Mouse (Mus musculus): ENCODE data around the gene Anapc2. TPM values are rescaled to one million over a fixed set of nuclear protein-coding genes. Genes with fewer than 3 reads are reported as not detected.

The Anapc2 gene
- polyA plus RNA-seq, 1 experiment from 2014 or later, result 116 TPM

DNA sequence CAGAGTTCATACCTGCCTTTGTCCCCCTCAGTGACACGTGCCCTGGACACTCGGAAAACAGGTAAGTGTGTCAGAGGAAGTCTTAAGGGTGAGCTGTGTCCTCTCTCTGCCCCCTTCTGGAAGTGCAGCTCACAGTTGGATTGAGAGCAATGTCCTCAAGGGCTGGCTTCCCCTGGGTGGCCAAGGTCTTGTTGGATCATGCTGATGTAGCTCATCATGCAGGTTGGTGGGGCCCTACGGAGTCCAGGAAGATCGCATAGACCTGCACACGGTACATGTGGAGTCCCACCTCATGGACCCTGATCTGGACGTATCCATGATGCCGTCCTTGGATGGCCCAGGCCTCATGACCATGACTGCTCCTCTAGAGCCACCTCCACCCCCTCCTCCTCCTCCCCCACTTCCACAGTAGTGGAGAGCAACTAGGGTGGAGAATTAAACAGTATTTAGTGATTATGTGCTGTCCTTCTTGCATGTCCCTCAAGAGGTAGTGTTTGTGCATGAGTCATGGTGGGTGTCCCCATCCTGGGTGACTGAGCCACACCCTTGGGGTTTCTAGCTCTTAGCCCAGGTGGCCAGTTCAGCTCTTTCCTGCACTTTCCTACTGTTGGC lies 16.6 kb downstream of the Anapc2 start:
- Histone ChIP-seq H3K27me3 (ENCODE audit: control insufficient read depth, insufficient read depth, low read length) (peaks cover 52% of the 10 kb centered on the region), H3K9ac (ENCODE audit: low read length) (no peak overlapping the region), H3K4me3 (ENCODE audit: low read depth, low read length) (no peak overlapping the region), H3K27ac (ENCODE audit: low read depth, low read length) (no peak overlapping the region), H3K9me3 (ENCODE audit: control insufficient read depth, low read length) (no peaks in the 10 kb centered on the region), H3K4me1 (replicated peaks; ENCODE audit: control insufficient read depth, insufficient read depth, low read length) (peaks cover 3% of the 10 kb centered on the region; the same call in 1 of the 2 replicates), H3K36me3 (ENCODE audit: control insufficient read depth, insufficient read depth, low read length) (peaks cover 7% of the 10 kb centered on the region; the same call in 1 of the 2 replicates), H3K4me2 (ENCODE audit: low read depth, low read length, severe bottlenecking) (no peak overlapping the region)
- no peak for DNase-seq (ENCODE audit: low spot score)
- no peak for ATAC-seq (replicated peaks; ENCODE audit: low FRiP score)
- 79% methylated on average over 7 of the region's 7 CpGs for WGBS

DNA sequence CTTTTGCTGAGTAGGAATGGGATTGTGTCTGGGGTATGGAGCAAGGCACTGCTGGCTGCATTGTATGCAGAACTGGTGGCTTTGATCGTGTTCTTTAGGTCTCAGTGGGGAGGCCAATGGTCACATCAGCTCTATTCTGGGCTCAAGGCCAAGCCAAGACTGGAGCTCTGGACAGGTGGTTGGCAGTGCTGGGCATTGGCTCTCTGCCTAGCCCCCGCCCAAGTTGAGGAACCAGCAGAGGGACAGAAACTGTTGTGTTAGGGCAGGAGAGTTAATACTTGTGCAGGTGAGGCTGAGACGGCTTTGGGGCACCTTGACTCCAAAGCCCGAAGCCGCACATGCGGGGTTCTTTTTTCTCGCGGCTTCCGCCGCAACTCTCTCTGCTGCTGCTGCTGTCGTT lies 17.4 kb downstream of the Anapc2 start, which contains the start of gene Lrrc26:
Gene Lrrc26, plus strand, starts transcription at position 265 of the 400 bp plus-strand sequence.
- Histone ChIP-seq H3K4me2 (ENCODE audit: low read depth, low read length, severe bottlenecking) (no peak within 1 kb of the TSS), H3K4me1 (replicated peaks; ENCODE audit: control insufficient read depth, insufficient read depth, low read length) (peaks cover 3% of the 10 kb centered on the region; the same call in 1 of the 2 replicates), H3K27me3 (ENCODE audit: control insufficient read depth, insufficient read depth, low read length) (peaks cover 52% of the 10 kb centered on the region), H3K4me3 (ENCODE audit: low read depth, low read length) (no peak within 1 kb of the TSS), H3K9ac (ENCODE audit: low read length) (no peak within 1 kb of the TSS), H3K9me3 (ENCODE audit: control insufficient read depth, low read length) (no peaks in the 10 kb centered on the region), H3K27ac (ENCODE audit: low read depth, low read length) (no peak within 1 kb of the TSS), H3K36me3 (ENCODE audit: control insufficient read depth, insufficient read depth, low read length) (peaks cover 5% of the 10 kb centered on the region; the same call in 1 of the 2 replicates)
- ATAC-seq (replicated peaks; ENCODE audit: low FRiP score) (no peak), DNase-seq (ENCODE audit: low spot score) (no peak)
- 10% methylated on average over 11 of the region's 11 CpGs for WGBS

DNA sequence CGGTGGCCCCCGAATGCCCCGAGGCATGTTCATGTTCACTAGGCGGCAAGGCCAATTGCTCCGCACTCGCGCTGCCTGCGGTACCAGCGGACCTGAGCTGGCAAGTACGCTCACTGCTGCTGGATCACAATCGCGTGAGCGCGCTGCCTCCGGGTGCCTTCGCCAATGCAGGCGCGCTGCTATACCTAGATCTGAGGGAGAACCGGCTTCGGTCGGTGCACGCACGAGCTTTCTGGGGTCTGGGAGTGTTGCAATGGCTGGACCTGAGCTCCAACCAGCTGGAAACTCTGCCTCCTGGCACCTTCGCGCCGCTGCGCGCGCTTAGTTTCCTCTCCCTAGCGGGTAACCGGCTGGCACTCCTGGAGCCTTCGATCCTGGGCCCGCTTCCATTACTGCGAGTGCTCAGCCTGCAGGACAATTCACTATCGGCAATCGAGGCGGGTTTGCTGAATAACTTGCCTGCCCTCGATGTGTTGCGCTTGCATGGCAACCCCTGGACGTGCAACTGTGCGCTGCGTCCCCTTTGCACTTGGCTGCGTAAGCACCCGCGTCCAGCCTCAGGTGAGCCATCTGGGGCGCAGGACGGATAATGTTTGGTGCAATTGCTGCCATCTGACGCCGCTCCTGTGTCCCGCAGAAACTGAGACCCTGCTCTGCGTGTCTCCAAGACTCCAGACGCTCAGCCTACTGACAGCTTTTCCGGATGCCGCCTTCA lies 18.0 kb downstream of the Anapc2 start:
- 1% methylated on average over 54 of the region's 54 CpGs for WGBS
- Histone ChIP-seq H3K27ac (ENCODE audit: low read depth, low read length) (no peak overlapping the region), H3K4me2 (ENCODE audit: low read depth, low read length, severe bottlenecking) (no peak overlapping the region), H3K9me3 (ENCODE audit: control insufficient read depth, low read length) (no peaks in the 10 kb centered on the region), H3K4me3 (ENCODE audit: low read depth, low read length) (no peak overlapping the region), H3K4me1 (replicated peaks; ENCODE audit: control insufficient read depth, insufficient read depth, low read length) (peaks cover 3% of the 10 kb centered on the region; the same call in 1 of the 2 replicates), H3K9ac (ENCODE audit: low read length) (no peak overlapping the region), H3K36me3 (ENCODE audit: control insufficient read depth, insufficient read depth, low read length) (peaks cover 3% of the 10 kb centered on the region; the same call in 1 of the 2 replicates), H3K27me3 (ENCODE audit: control insufficient read depth, insufficient read depth, low read length) (peaks cover 52% of the 10 kb centered on the region)
- DNase-seq (ENCODE audit: low spot score), result no peak
- no peak for ATAC-seq (replicated peaks; ENCODE audit: low FRiP score)

DNA sequence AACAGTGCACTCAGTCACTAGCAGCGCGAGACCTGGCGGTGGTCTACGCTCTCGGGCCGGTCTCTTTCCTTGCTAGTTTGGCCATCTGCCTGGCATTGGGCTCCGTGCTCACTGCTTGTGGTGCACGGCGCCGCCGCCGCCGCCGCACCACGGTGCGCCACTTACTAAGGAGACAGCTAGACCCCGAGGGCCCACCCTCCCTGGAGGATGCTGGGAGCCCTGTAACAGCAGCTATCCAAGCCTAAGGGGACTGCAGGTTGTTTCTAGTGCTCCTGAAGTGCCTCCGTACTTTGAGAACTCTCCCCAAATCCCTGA lies 18.5 kb downstream of the Anapc2 start:
- Histone ChIP-seq H3K4me2 (ENCODE audit: low read depth, low read length, severe bottlenecking) (no peak overlapping the region), H3K27ac (ENCODE audit: low read depth, low read length) (no peak overlapping the region), H3K9me3 (ENCODE audit: control insufficient read depth, low read length) (no peaks in the 10 kb centered on the region), H3K36me3 (ENCODE audit: control insufficient read depth, insufficient read depth, low read length) (peaks cover 2% of the 10 kb centered on the region; the same call in 1 of the 2 replicates), H3K9ac (ENCODE audit: low read length) (no peak overlapping the region), H3K4me1 (replicated peaks; ENCODE audit: control insufficient read depth, insufficient read depth, low read length) (peaks cover 3% of the 10 kb centered on the region; the same call in 1 of the 2 replicates), H3K27me3 (ENCODE audit: control insufficient read depth, insufficient read depth, low read length) (peaks cover 52% of the 10 kb centered on the region), H3K4me3 (ENCODE audit: low read depth, low read length) (no peak overlapping the region)
- no peak for ATAC-seq (replicated peaks; ENCODE audit: low FRiP score)
- WGBS, result 2% methylated on average over 18 of the region's 18 CpGs
- DNase-seq (ENCODE audit: low spot score), result no peak

DNA sequence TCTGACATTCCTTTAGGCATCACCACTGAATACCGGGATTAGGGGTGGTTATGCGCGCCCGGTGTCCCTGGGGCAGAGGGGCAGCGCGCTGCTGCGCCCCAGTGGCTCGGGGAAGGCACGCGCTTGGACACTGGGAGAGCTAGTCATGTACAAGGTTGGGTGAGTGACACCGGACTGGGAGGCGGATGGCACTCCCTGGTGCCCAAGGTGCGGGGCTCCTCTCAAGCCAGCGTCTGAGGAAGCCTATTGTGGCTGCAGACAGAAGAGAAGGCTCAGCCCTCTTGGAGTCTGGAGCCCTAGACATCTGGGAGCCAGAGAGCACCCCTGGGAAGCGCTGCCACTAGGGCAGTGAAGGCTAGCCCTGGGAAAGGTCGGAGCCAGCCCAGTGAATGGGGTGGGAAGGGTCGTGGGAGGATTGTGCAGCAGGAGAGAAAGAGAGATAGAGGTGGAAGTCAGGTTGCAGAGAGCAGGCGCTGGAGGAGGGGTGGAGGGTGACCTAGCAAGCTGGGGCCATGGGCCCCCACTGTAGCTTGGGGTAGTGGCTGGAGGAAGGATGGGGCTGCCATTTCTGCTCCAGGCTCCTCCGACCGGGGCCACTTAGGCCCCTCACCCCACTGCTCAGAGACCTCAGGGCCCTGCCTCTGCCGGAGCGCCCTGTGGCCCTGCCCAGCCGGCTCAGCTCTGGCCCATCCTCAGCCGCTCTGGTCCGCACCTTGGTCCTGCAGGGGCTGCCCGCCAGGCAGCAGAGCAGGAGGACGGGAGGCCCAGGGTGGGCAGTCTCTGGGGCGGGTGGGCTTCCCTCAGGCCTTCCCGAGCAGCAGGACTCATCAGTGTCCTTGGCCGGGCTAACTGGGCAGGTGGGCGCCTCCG lies 19.1 kb downstream of the Anapc2 start:
- ATAC-seq (replicated peaks; ENCODE audit: low FRiP score) (peak; percentile 25; the same call in 1 of the 2 replicates), DNase-seq (ENCODE audit: low spot score) (no peak)
- no peak overlapping the region for H3K27ac ChIP-seq (ENCODE audit: low read depth, low read length)
- H3K4me1 ChIP-seq (replicated peaks; ENCODE audit: control insufficient read depth, insufficient read depth, low read length), result peaks cover 3% of the 10 kb centered on the region; the same call in 1 of the 2 replicates
- 6% methylated on average over 31 of the region's 32 CpGs for whole genome bisulfite sequencing
- H3K27me3 ChIP-seq (ENCODE audit: control insufficient read depth, insufficient read depth, low read length), result peaks cover 52% of the 10 kb centered on the region
- no peak overlapping the region for H3K9ac ChIP-seq (ENCODE audit: low read length)
- H3K4me2 ChIP-seq (ENCODE audit: low read depth, low read length, severe bottlenecking), result peak overlapping the region; percentile 26; the same call in 1 of the 2 replicates
- H3K9me3 ChIP-seq (ENCODE audit: control insufficient read depth, low read length), result no peaks in the 10 kb centered on the region
- no peaks in the 10 kb centered on the region for H3K36me3 ChIP-seq (ENCODE audit: control insufficient read depth, insufficient read depth, low read length)
- no peak overlapping the region for H3K4me3 ChIP-seq (ENCODE audit: low read depth, low read length)

DNA sequence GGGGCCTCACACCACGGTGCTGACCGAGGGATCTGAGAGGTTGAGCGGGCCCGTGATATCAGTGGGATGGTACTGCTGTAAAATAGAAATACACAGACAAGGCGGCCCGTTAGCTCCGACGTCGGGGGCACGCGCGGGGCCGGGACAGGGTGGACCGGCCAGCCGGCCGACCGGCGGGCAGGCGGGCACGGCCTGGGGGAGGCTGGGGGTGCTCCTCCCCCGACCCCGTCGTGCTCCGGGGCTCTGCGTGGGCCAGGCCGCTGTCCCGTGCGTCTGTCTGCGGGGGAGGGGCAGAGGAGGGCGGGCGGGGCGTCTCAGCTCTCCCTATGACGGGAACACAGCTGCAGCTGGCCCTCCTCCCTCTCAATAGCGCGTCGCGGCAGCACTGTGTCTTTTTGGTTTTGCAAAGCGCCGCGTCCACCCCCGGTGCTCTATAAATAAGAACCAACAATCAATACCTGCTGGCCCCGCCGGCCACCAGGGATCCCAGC lies 19.8 kb downstream of the Anapc2 start:
- ATAC-seq (replicated peaks; ENCODE audit: low FRiP score), result no peak
- peak overlapping the region; percentile 37; the same call in 1 of the 2 replicates for H3K9ac ChIP-seq (ENCODE audit: low read length)
- peak overlapping the region; percentile 15 for H3K4me3 ChIP-seq (ENCODE audit: low read depth, low read length)
- no peaks in the 10 kb centered on the region for H3K36me3 ChIP-seq (ENCODE audit: control insufficient read depth, insufficient read depth, low read length)
- no peaks in the 10 kb centered on the region for H3K9me3 ChIP-seq (ENCODE audit: control insufficient read depth, low read length)
- WGBS, result 6% methylated on average over 40 of the region's 43 CpGs
- peaks cover 52% of the 10 kb centered on the region for H3K27me3 ChIP-seq (ENCODE audit: control insufficient read depth, insufficient read depth, low read length)
- H3K27ac ChIP-seq (ENCODE audit: low read depth, low read length), result no peak overlapping the region
- DNase-seq (ENCODE audit: low spot score), result no peak
- peaks cover 3% of the 10 kb centered on the region; the same call in 1 of the 2 replicates for H3K4me1 ChIP-seq (replicated peaks; ENCODE audit: control insufficient read depth, insufficient read depth, low read length)
- H3K4me2 ChIP-seq (ENCODE audit: low read depth, low read length, severe bottlenecking), result peak overlapping the region; percentile 26; the same call in 1 of the 2 replicates

DNA sequence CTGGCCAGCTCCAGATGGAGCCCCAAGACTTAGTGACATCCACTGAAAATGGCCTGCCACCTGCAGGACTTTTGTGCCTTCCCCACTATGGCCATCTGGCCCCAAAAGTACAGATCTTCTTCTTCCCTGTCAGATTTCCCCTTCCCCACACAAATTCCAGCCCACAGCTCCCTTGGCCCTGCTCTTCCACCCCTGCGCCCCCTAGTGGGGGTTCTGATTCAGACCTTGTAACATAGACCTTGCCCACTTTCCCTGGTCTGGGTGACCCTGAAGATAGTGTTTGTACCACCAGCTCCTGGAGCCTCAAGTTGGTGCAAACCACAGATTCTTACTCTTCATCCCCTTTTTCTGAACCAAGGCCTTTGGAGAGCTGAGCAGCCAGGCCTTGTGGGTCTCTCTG lies 20.6 kb downstream of the Anapc2 start:
- WGBS, result 0% methylated on average over 1 of the region's 1 CpGs
- H3K9me3 ChIP-seq (ENCODE audit: control insufficient read depth, low read length), result no peaks in the 10 kb centered on the region
- ATAC-seq (replicated peaks; ENCODE audit: low FRiP score) (no peak), DNase-seq (ENCODE audit: low spot score) (peak; percentile 90)
- H3K4me3 ChIP-seq (ENCODE audit: low read depth, low read length), result no peak overlapping the region
- no peak overlapping the region for H3K27ac ChIP-seq (ENCODE audit: low read depth, low read length)
- H3K9ac ChIP-seq (ENCODE audit: low read length), result no peak overlapping the region
- peaks cover 52% of the 10 kb centered on the region for H3K27me3 ChIP-seq (ENCODE audit: control insufficient read depth, insufficient read depth, low read length)
- no peaks in the 10 kb centered on the region for H3K36me3 ChIP-seq (ENCODE audit: control insufficient read depth, insufficient read depth, low read length)
- H3K4me2 ChIP-seq (ENCODE audit: low read depth, low read length, severe bottlenecking), result no peak overlapping the region
- peaks cover 3% of the 10 kb centered on the region; the same call in 1 of the 2 replicates for H3K4me1 ChIP-seq (replicated peaks; ENCODE audit: control insufficient read depth, insufficient read depth, low read length)

DNA sequence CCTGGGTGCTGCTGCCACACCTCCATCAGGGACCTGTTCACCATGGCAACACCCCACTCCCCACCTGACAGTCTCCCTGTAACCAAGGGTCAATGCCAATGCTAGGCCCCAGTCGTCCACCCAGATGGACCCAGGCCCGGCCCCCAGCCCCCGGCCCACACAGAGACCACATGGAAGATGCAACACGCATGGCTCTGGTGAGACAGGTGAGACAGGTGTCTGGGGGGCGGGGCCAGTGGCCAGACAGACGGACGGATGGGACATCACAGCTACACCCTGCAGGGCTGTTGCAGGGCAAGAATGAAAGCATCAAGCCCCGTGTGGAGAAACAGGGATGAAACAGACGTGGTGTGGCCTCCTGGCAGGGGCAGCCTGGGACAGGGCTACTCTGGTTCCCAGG lies 21.4 kb downstream of the Anapc2 start:
- WGBS, result 72% methylated on average over 9 of the region's 9 CpGs

More for the DNA sequence above, 21.4 kb downstream of the Anapc2 start:
- Histone ChIP-seq H3K9me3 (ENCODE audit: control insufficient read depth, low read length) (no peaks in the 10 kb centered on the region), H3K4me2 (ENCODE audit: low read depth, low read length, severe bottlenecking) (no peak overlapping the region), H3K27me3 (ENCODE audit: control insufficient read depth, insufficient read depth, low read length) (peaks cover 44% of the 10 kb centered on the region), H3K9ac (ENCODE audit: low read length) (no peak overlapping the region), H3K27ac (ENCODE audit: low read depth, low read length) (no peak overlapping the region), H3K4me1 (replicated peaks; ENCODE audit: control insufficient read depth, insufficient read depth, low read length) (peaks cover 3% of the 10 kb centered on the region; the same call in 1 of the 2 replicates), H3K4me3 (ENCODE audit: low read depth, low read length) (no peak overlapping the region), H3K36me3 (ENCODE audit: control insufficient read depth, insufficient read depth, low read length) (no peaks in the 10 kb centered on the region)
- DNase-seq (ENCODE audit: low spot score) (no peak), ATAC-seq (replicated peaks; ENCODE audit: low FRiP score) (no peak)
